Comparison of ENCODE assay signal across 13 mouse cellular contexts in genomic region chr15:97836153-97836893, GRCm38 (mm10). TPM values are rescaled to one million over a fixed set of nuclear protein-coding genes. Genes with fewer than 3 reads are reported as not detected.
DNase-seq lines count a peak whose midpoint lies in the region; ATAC-seq lines count a peak whose summit lies in the region.
"Had no signal": no experiment of that assay in that cellular context is flagged by ENCODE, and none has a peak within 500 bp of the region (broad histone marks: within the 10 kb centered on the region; RNA-seq: fewer than 3 reads in every experiment).

No protein-coding gene starts in this region.

- no peaks in the 10 kb centered on the region for H3K9me3 ChIP-seq in limb, embryonic 15.5 days
- no peaks in the 10 kb centered on the region for H3K9me3 ChIP-seq in limb, embryonic 10.5 days (replicated peaks)
- H3K9me3 ChIP-seq: embryonic facial prominence, embryonic 13.5 days; megakaryocyte, embryonic 14.5 days had no signal

- WGBS in limb, embryonic 15.5 days: 51% methylated on average over 17 of the region's 17 CpGs
- 52% methylated on average over 17 of the region's 17 CpGs for WGBS in limb, embryonic 10.5 days

- H3K4me2 ChIP-seq in limb, embryonic 15.5 days: no peak overlapping the region
- H3K4me2 ChIP-seq: embryonic facial prominence, embryonic 13.5 days had no signal

- peaks cover 58% of the 10 kb centered on the region for H3K4me1 ChIP-seq in limb, embryonic 15.5 days
- H3K4me1 ChIP-seq in limb, embryonic 10.5 days: peaks cover 65% of the 10 kb centered on the region

- ATAC-seq in limb, embryonic 15.5 days (ENCODE audit: insufficient number of reproducible peaks, low FRiP score, low TSS enrichment, low read depth): no peak

- peak overlapping the region; percentile 38; the same call in 1 of the 2 replicates for H3K27ac ChIP-seq in limb, embryonic 15.5 days
- H3K27ac ChIP-seq in limb, embryonic 10.5 days: no peak overlapping the region
- H3K27ac ChIP-seq: left cerebral cortex, adult 2 months had no signal

- no peak overlapping the region for H3K4me3 ChIP-seq in limb, embryonic 15.5 days
- no peak overlapping the region for H3K4me3 ChIP-seq in limb, embryonic 10.5 days
- H3K4me3 ChIP-seq: embryonic facial prominence, embryonic 13.5 days; left cerebral cortex, adult 2 months; megakaryocyte, embryonic 14.5 days had no signal

- H3K36me3 ChIP-seq in limb, embryonic 15.5 days: no peaks in the 10 kb centered on the region
- H3K36me3 ChIP-seq in limb, embryonic 10.5 days: no peaks in the 10 kb centered on the region
- H3K36me3 ChIP-seq: embryonic facial prominence, embryonic 13.5 days had no signal

- intact Hi-C loops in heart, postnatal 14 days (cut with DNase I): no loop called here

- no peak overlapping the region for H3K9ac ChIP-seq in limb, embryonic 15.5 days
- H3K9ac ChIP-seq: embryonic facial prominence, embryonic 13.5 days had no signal

- H3K27me3 ChIP-seq in limb, embryonic 15.5 days: no peaks in the 10 kb centered on the region
- H3K27me3 ChIP-seq in limb, embryonic 10.5 days (ENCODE audit: low read depth, poor library complexity, severe bottlenecking): no peaks in the 10 kb centered on the region
- H3K27me3 ChIP-seq: embryonic facial prominence, embryonic 13.5 days had no signal

- peak; percentile 89 for DNase-seq in heart, adult 11 months
- no peak for DNase-seq in heart, postnatal 14 days
- no peak for DNase-seq in limb, embryonic 10.5 days (ENCODE audit: low spot score)
- peak; percentile 45 for DNase-seq in ZHBTc4 (ENCODE audit: low read depth, low spot score)
- peak; percentile 80 to 83 for DNase-seq in thymus, postnatal 10 days (ENCODE audit: low spot score in 2 of 2)
- no peak for DNase-seq in left cerebral cortex, adult 18-20 months (ENCODE audit: low spot score in 2 of 2)
- DNase-seq in cerebellum, postnatal 10 days: no peak
- DNase-seq: cerebellum, adult 9-10 months; kidney, adult 8-10 months had no signal

RNA-seq across cellular contexts. Expression of gene Hdac7, which starts 8.0 kb away (rescaled TPM):
- total RNA-seq in heart, postnatal 14 days (2021): 10 to 100 TPM; 45.9 to 52.5 TPM
- polyA plus RNA-seq in limb, embryonic 15.5 days (2015; fragmentation: Nextera tagmentation; extraction: Ambion mirVana): 33.5 and 34.1 TPM in 2 replicates
- polyA plus RNA-seq in limb, embryonic 10.5 days (2016; fragmentation: Nextera tagmentation; extraction: Ambion mirVana): 28.5 and 32.1 TPM in 2 replicates
- 10 to 100 TPM; 31.5 to 36.1 TPM for total RNA-seq in left cerebral cortex, adult 18-20 months (2021)

RNA-seq across cellular contexts. Expression of gene Slc48a1, which starts 58.0 kb away (rescaled TPM):
- total RNA-seq in heart, postnatal 14 days (2021): 10 to 100 TPM; 78.3 to 78.9 TPM
- 58.7 and 59.0 TPM in 2 replicates for polyA plus RNA-seq in limb, embryonic 15.5 days (2015; fragmentation: Nextera tagmentation; extraction: Ambion mirVana)
- polyA plus RNA-seq in limb, embryonic 10.5 days (2016; fragmentation: Nextera tagmentation; extraction: Ambion mirVana): 17.0 and 23.5 TPM in 2 replicates
- total RNA-seq in left cerebral cortex, adult 18-20 months (2021): 100 to 1,000 TPM; 154 to 168 TPM

Comparison
In these comparisons a context has a peak if more than half of its experiments do, and no peak if none do; other contexts are left out.
1. DNase-seq: peak in heart, adult 11 months (single experiment), ZHBTc4 (single experiment) and thymus, postnatal 10 days (2 of 2); none in heart, postnatal 14 days (0 of 2), limb, embryonic 10.5 days (single experiment), left cerebral cortex, adult 18-20 months (0 of 2) and cerebellum, postnatal 10 days (0 of 2).